Mouse (Mus musculus) kidney, postnatal 0 days (tissue): ENCODE measurements at regions not wholly inside any gene's neighbourhood (a gene's known extent, or its start where the extent isn't known, plus 50 kb on each side); places are given as distances from the start of the nearest gene placed in this dataset.

Experiments used
- ATAC-seq: fragments of 200-750 bp; cut with Nextera tagmentation; replicated peaks from 2 replicates; pipeline ENCODE4 v1.8.0; 2017; ENCODE audit warnings: low read depth, moderate number of reproducible peaks, moderate TSS enrichment, moderate library complexity; ENCODE audit not compliant: low FRiP score
- DNase-seq: peaks from one replicate; pipeline ENCODE4 v3.0.0-alpha.2; 2016; ENCODE audit warnings: low spot score
- H3K27ac ChIP-seq: fragments of 300-500 bp; sonication (generic); 2 replicates; pipeline ENCODE4 v1.5.1; 2014; ENCODE audit warnings: mild to moderate bottlenecking
- H3K27me3 ChIP-seq: fragments of 300-500 bp; sonication (generic); 2 replicates; pipeline ENCODE4 v1.6.1; 2014; ENCODE audit warnings: low read length, mixed read lengths; ENCODE audit not compliant: insufficient read depth
- H3K36me3 ChIP-seq: fragments of 300-500 bp; sonication (generic); 2 replicates; pipeline ENCODE4 v1.6.1; 2014; ENCODE audit warnings: low read length, mixed read lengths; ENCODE audit not compliant: insufficient read depth
- H3K4me1 ChIP-seq: fragments of 300-500 bp; sonication (generic); replicated peaks from 2 replicates; pipeline ENCODE4 v1.6.1; 2014; ENCODE audit warnings: antibody characterized with exemption, low read length, mixed read lengths; ENCODE audit not compliant: insufficient read depth
- H3K4me2 ChIP-seq: fragments of 300-500 bp; sonication (generic); 2 replicates; pipeline ENCODE4 v1.6.1; 2014; ENCODE audit warnings: mild to moderate bottlenecking, low read length, moderate library complexity, mixed read lengths
- H3K4me3 ChIP-seq: fragments of 300-500 bp; sonication (generic); replicated peaks from 2 replicates; pipeline ENCODE4 v1.5.1; 2014; ENCODE audit warnings: low read depth, low read length
- H3K9ac ChIP-seq: fragments of 300-500 bp; sonication (generic); 2 replicates; pipeline ENCODE4 v1.6.1; 2014; ENCODE audit warnings: low read depth, low read length
- H3K9me3 ChIP-seq: fragments of 300-500 bp; sonication (generic); replicated peaks from 2 replicates; pipeline ENCODE4 v1.6.1; 2016; ENCODE audit warnings: low read length, inconsistent platforms, mixed read lengths
- CTCF ChIP-seq: IDR thresholded peaks from 2 replicates; pipeline ENCODE4 v1.5.1; 2016; ENCODE audit warnings: antibody characterized with exemption, low read depth, mild to moderate bottlenecking, moderate library complexity
- WGBS: fragments of 180-500 bp; shearing (Covaris S2); extraction: QIAGEN DNeasy Blood & Tissue Kit; methylation state at CpG from one replicate; pipeline ENCODE4 v1.1.7; 2014; 5-methylcytosine and 5-hydroxymethylcytosine counted together

GRCm38 (mm10) chr10:62055408-62055807, 76.5 kb upstream of the Col13a1 start:
- H3K36me3 ChIP-seq, result no peaks in the 10 kb centered on the region
- TF ChIP-seq CTCF, result peak; percentile 88
- H3K9me3 ChIP-seq, result no peaks in the 10 kb centered on the region
- H3K27ac ChIP-seq, result no peak overlapping the region
- DNase-seq (peak; percentile 78), ATAC-seq (no peak)
- no peaks in the 10 kb centered on the region for H3K27me3 ChIP-seq
- H3K4me2 ChIP-seq, result no peak overlapping the region
- peaks cover 7% of the 10 kb centered on the region; the same call in 1 of the 2 replicates for H3K4me1 ChIP-seq
- WGBS, result 45% methylated on average over 2 of the region's 2 CpGs
- H3K9ac ChIP-seq, result no peak overlapping the region
- H3K4me3 ChIP-seq, result no peak overlapping the region

GRCm38 (mm10) chr10:62049782-62050192, 70.9 kb upstream of the Col13a1 start:
- DNase-seq (peak; percentile 70), ATAC-seq (no peak)
- H3K4me2 ChIP-seq, result no peak overlapping the region
- TF ChIP-seq CTCF, result no peak
- no peak overlapping the region for H3K4me3 ChIP-seq
- H3K27ac ChIP-seq, result no peak overlapping the region
- H3K36me3 ChIP-seq, result no peaks in the 10 kb centered on the region
- H3K27me3 ChIP-seq, result no peaks in the 10 kb centered on the region
- H3K4me1 ChIP-seq, result no peaks in the 10 kb centered on the region
- 0% methylated on average over 3 of the region's 3 CpGs for WGBS
- H3K9me3 ChIP-seq, result no peaks in the 10 kb centered on the region
- H3K9ac ChIP-seq, result no peak overlapping the region

GRCm38 (mm10) chr10:62044408-62044807, 65.5 kb upstream of the Col13a1 start:
- DNase-seq (no peak), ATAC-seq (no peak)
- Histone ChIP-seq H3K4me3 (no peak overlapping the region), H3K27me3 (no peaks in the 10 kb centered on the region), H3K9ac (no peak overlapping the region), H3K4me2 (no peak overlapping the region), H3K27ac (no peak overlapping the region), H3K9me3 (no peaks in the 10 kb centered on the region), H3K36me3 (no peaks in the 10 kb centered on the region), H3K4me1 (no peaks in the 10 kb centered on the region)
- TF ChIP-seq CTCF, result no peak
- 70% methylated on average over 3 of the region's 3 CpGs for WGBS

GRCm38 (mm10) chr10:62039915-62040314, 61.0 kb upstream of the Col13a1 start:
- H3K9ac ChIP-seq, result no peak overlapping the region
- no peak overlapping the region for H3K27ac ChIP-seq
- H3K9me3 ChIP-seq, result no peaks in the 10 kb centered on the region
- no peak for TF ChIP-seq CTCF
- no peak for ATAC-seq
- DNase-seq, result no peak
- no peak overlapping the region for H3K4me3 ChIP-seq
- H3K4me2 ChIP-seq, result no peak overlapping the region
- no peaks in the 10 kb centered on the region for H3K4me1 ChIP-seq
- no peaks in the 10 kb centered on the region for H3K27me3 ChIP-seq
- H3K36me3 ChIP-seq, result no peaks in the 10 kb centered on the region
- 91% methylated on average over 8 of the region's 8 CpGs for WGBS

- Histone ChIP-seq H3K27ac (no peak overlapping the region), H3K4me1 (no peaks in the 10 kb centered on the region), H3K9ac (no peak overlapping the region), H3K27me3 (no peaks in the 10 kb centered on the region), H3K9me3 (no peaks in the 10 kb centered on the region), H3K36me3 (no peaks in the 10 kb centered on the region), H3K4me2 (no peak overlapping the region), H3K4me3 (no peak overlapping the region)
- DNase-seq, result no peak
- no peak for TF ChIP-seq CTCF
- ATAC-seq, result no peak
- WGBS, result 79% methylated on average over 1 of the region's 1 CpGs
These were observed 59.7 kb upstream of the Col13a1 start for GRCm38 (mm10) chr10:62038656-62039055.

GRCm38 (mm10) chr10:62037402-62038199, 58.7 kb upstream of the Col13a1 start:
- Histone ChIP-seq H3K27me3 (no peaks in the 10 kb centered on the region), H3K9ac (no peak overlapping the region), H3K9me3 (no peaks in the 10 kb centered on the region), H3K4me2 (no peak overlapping the region), H3K36me3 (no peaks in the 10 kb centered on the region), H3K27ac (no peak overlapping the region), H3K4me1 (no peaks in the 10 kb centered on the region), H3K4me3 (no peak overlapping the region)
- TF ChIP-seq CTCF, result no peak
- WGBS, result 60% methylated on average over 9 of the region's 9 CpGs
- DNase-seq (no peak), ATAC-seq (no peak)
